Mouse (Mus musculus) frontal cortex, postnatal 14 days (tissue): Measurements from ENCODE around the gene Celf5.
A peak's percentile ranks its signal among the peaks of the same experiment; 100 is the strongest.
"Not testable (repeated sequence)": the region's sequence is repeated elsewhere in the genome, so short reads cannot be mapped to it uniquely, and the experiment has no call there.

Source experiments
- DNase-seq, 2 experiments: peaks; one replicate each; pipeline ENCODE4 v3.0.0; 2022; ENCODE audit warnings: low spot score in 2 of 2

The Celf5 gene

GRCm38 (mm10) chr10:81452237-81452946 is 30.1 kb downstream of the Celf5 start:
- peak in 1 of 2 experiments; percentile 3 for DNase-seq

DNA sequence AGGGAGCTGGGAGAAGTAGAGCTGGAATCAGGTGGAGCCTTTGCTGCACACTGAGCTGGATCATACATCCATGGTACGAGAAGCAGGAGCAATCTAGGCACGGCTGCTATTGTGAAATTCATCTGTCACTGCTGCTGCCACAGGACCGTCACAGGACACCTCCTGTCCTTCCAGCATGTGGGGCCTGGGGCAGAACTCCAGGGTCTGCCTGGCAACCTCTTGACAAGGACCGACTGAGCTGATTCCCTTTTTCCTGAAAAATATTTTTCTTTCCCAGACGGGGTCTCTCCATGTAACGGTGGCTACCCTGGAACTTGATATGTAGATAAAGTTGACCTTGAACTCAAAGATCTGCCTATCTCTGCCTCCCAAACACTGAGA is 31.2 kb downstream of the Celf5 start:
- peak in 1 of 2 experiments; percentile 2 for DNase-seq

- DNase-seq: peak; percentile 3 to 5
Measured at GRCm38 (mm10) chr10:81450641-81451364, 31.7 kb downstream of the Celf5 start.

DNA sequence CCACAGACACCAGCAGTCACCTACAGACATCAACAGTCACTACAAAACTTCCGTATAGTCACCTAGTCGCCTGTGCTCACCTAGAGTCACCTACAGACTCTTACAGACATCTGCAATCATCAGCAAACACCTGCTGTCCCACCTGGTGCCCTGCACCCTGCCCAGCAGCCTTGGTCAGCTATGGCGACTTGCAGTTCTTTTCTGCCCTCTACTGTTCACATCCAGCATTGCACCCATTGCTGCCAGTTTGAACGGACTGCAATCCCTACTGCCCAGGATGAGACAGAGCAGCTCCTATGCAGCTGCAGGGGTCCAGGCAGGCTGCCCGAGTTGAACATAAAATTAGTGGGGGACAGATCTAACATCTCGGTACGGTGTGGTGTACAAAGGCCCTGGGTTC is 32.4 kb downstream of the Celf5 start:
- peak; percentile 40 to 74 for DNase-seq

DNA sequence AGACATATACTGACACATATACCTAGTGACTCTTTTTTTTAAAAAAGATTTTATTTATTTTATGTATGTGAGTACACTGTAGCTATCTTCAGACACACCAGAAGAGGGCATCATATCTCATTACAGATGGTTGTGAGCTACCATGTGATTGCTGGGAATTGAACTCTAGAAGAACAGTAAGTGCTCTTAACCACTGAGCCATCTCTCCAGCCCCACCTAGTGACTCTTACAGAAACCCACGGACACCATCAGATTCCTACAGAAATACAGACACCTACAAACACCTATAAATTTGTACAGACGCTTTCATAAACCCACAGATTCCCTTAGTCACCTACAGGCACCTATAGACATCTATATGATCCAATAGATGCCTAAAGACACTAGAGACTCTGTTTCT is 37.0 kb downstream of the Celf5 start:
- not testable (repeated sequence) for DNase-seq

GRCm38 (mm10) chr10:81441019-81441418 is 41.5 kb downstream of the Celf5 start:
- no peak for DNase-seq

- DNase-seq: peak; percentile 57 to 75
Measured at GRCm38 (mm10) chr10:81435436-81435835, 47.1 kb downstream of the Celf5 start.

DNA sequence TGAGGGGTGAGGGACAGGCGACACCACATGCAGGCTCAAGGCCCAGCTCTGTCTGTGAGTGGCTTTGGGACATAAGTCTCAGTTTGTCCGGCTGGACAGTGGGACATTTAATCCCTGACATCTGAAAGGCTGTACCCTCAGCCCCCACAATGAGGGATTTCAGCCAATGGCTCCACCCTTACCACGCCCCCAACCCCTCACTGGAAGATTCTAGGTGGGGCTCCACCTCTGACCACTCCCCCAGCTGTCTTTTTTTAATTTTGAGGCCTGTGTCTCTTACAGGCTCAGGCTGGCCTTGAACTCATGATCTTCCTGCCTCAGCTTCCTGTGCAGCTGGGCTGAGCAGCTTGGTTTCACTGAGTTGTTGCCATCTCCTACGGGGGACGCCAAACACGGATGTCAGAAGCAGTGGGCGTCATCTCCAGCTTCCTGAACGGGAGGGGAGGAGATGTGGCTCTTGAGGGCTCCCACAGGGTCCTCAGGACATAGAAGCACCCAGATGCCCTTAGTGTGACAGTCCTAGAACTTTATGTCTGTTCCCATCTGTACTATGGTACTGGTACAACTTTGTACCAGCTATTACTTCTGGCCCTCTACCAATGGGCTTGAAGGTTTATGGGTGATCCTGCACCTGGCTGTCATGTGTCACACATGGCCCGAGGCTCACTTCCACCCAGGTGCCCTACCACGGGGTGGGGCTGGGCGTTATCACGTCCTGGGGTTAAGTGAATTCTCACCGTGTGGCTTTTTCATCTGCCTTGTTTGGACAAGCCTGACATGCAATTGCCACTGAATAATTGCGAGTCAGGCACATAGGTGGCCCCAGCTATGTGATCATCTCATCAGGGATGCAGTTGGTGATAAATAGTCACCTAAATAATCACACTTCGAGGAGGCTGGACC is 47.9 kb downstream of the Celf5 start:
- peak; percentile 10 to 16 for DNase-seq

DNA sequence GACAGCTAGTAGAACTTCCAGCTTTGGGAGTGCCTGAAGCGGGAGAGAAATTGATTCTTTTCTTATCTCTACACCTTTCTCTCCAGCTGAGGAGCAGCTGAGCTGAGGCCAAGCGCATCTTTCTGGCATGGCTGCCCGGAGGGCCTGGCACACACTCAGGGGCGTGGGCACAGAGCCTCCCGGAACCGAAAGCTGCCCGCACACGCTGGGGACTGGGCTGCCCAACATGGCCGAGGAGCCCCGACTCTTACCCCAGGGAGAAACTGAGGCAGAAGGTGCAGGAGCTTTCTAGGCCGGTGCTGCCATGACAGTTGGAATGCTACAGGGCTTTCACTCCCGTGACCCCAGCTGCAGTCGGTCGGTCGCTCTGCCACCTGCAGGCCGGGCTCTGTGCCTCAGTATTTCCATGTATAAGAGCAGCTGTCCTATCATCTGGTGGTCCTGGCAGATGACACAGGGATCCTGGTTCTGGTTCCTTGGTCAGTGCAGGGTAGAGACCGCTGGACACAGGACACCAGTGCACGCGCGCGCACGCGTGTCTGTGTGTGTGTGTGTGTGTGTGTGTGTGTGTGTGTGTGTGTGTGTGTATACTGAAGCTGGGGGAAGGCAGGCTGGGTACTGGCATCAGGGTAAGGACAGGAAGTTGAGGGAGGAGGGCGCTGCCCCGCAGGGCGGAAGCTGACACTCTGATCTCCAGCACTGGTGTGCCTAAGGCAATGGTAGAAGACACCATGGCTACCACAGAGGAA is 48.8 kb downstream of the Celf5 start:
- DNase-seq: peak; percentile 12 to 41

GRCm38 (mm10) chr10:81432868-81433262 is 49.6 kb downstream of the Celf5 start:
- DNase-seq: peak; percentile 90 to 93

GRCm38 (mm10) chr10:81432169-81432867 is 50.2 kb downstream of the Celf5 start:
- DNase-seq: peak in 1 of 2 experiments; percentile 18

DNA sequence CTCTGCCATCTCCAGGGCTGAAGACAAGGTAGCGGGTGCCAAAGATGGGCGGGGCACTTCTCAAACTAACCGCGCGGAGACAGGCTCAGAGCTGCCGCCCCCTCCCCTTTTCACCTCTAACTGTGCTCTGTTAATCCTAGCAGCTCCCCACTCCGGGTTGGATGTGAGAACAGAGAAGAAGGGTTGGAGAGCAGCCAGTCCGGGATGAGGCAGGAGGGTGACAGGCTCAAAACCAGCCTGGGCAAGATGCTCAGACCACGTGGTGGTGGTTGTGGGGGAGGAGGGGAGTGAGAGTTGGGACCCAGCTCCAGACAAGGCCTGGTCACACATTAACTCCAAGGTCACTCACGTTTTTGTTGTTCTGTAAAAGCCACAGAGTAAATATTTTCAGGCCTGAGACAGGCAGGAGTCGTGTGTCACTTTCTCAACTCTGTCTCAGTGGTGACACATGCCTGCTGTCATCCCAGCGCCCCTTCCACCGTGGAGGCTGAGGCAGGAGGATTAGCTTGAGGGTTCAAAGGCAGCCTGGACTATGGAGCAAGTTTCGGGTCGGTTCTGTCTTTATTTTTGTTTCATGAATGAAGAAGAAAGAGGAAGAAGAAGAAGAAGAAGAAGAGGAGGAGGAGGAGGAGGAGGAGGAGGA is 50.9 kb downstream of the Celf5 start:
- peak; percentile 35 to 57 for DNase-seq

DNA sequence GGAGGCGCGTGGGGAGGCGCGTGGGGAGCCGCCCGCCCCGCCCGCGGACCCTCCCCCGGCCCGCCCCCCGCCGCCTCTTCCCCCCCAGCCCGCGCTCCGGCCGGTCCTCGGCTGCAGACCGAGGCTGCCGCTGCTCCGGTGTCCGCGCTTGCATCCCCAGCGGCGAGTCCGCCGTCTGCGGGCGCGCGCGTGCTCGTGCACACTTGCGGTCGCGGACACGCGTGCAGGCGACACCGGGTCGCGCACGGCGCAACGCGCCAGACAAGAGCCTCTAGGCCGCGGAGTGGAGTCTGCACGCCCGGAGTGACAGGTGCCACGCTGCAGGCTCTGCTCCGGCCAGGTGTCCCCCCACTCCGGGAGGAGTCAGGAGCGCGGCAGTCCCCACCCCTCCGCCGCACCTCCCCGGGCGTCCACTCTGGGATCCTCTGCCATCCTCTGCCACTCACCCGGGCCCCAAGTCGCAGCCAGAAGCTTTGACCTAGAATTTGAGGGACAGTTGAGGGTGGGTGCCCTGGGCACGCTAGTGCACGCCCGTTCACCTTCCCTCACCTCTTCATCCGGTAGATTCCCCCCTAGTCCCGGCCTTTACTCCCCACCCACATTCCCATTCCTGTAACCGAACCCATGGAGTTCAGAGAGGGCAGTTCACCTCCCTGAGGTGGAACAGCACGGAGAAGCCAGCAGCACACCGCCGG is 51.5 kb downstream of the Celf5 start:
- peak; percentile 60 to 64 for DNase-seq

GRCm38 (mm10) chr10:81430141-81430830 is 52.2 kb downstream of the Celf5 start:
- DNase-seq: peak; percentile 56 to 74

DNA sequence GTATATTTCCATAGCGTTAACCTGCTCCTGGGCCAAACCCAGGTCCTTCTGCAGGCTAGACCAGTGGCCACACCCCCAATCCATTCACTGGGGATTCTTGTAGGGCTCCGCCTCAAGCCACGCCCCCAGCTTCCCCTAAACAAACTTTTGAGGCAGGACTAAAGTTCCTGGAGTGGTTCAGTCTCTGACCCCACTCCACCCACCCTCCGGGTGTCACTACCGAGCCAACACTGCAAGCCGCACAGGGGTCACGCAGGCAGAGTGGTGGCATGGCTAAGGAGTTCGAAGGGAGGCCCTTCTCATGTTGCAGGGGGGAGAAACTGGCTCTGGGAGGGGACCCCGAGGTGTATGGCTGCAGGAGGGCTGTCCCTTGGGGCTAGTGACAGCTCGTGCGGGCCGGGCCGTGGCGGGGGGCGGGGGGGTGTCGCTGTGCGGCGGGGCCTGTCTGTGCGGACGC is 52.9 kb downstream of the Celf5 start:
- peak; percentile 66 to 67 for DNase-seq

DNA sequence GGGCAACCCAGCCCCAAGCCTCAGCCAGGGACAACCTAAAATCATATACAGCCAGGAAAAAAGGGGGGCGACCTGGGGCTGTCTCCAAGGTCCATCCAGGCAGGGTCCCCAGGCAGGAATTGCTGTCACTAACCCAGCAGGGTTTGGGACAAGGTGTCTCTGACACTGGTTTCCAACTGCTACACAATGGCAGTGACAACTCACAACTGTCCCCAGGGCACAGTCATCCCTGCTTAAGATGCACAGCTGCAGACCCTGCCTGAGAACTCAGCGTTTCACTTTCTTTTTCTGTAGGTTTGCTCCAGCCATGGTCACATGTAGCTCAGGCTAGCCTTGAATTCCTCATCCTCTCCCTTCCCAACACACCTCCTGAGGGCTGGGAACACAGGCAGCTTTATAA is 53.4 kb downstream of the Celf5 start:
- DNase-seq: peak; percentile 9 to 14

- DNase-seq: peak in 1 of 2 experiments; percentile 4
Measured at GRCm38 (mm10) chr10:81428507-81428870, 54.0 kb downstream of the Celf5 start.

- DNase-seq: peak; percentile 11 to 22
Measured at GRCm38 (mm10) chr10:81427804-81428506, 54.6 kb downstream of the Celf5 start.
